Mouse (Mus musculus) heart, embryonic 15.5 days (tissue): ENCODE measurements at regions not wholly inside any gene's neighbourhood (a gene's known extent, or its start where the extent isn't known, plus 50 kb on each side); places are given as distances from the start of the nearest gene placed in this dataset.

Experiments used
- ATAC-seq: fragments of 200-750 bp; cut with Nextera tagmentation; replicated peaks from 2 replicates; pipeline ENCODE4 v1.8.0; 2017; ENCODE audit warnings: low read depth, moderate TSS enrichment; ENCODE audit not compliant: insufficient number of reproducible peaks, insufficient read depth, low FRiP score
- H3K27ac ChIP-seq: fragments of 300-500 bp; sonication (generic); 2 replicates; pipeline ENCODE4 v1.5.1; 2015; ENCODE audit warnings: mild to moderate bottlenecking, inconsistent platforms
- H3K27me3 ChIP-seq: fragments of 300-500 bp; sonication (generic); 2 replicates; pipeline ENCODE4 v1.6.1; 2015; ENCODE audit warnings: inconsistent platforms
- H3K36me3 ChIP-seq: fragments of 300-500 bp; sonication (generic); 2 replicates; pipeline ENCODE4 v1.6.1; 2015; ENCODE audit warnings: mild to moderate bottlenecking, inconsistent platforms
- H3K4me1 ChIP-seq: fragments of 300-500 bp; sonication (generic); replicated peaks from 2 replicates; pipeline ENCODE4 v1.6.1; 2015; ENCODE audit warnings: inconsistent platforms
- H3K4me2 ChIP-seq: fragments of 300-500 bp; sonication (generic); 2 replicates; pipeline ENCODE4 v1.6.1; 2015; ENCODE audit warnings: inconsistent platforms, mild to moderate bottlenecking, moderate library complexity
- H3K4me3 ChIP-seq: fragments of 300-500 bp; sonication (generic); 2 replicates; pipeline ENCODE4 v1.5.1; 2015; ENCODE audit warnings: mild to moderate bottlenecking, inconsistent platforms
- H3K9ac ChIP-seq: fragments of 300-500 bp; sonication (generic); 2 replicates; pipeline ENCODE4 v1.6.1; 2015; ENCODE audit warnings: mild to moderate bottlenecking, inconsistent platforms
- H3K9me3 ChIP-seq: fragments of 300-500 bp; sonication (generic); replicated peaks from 2 replicates; pipeline ENCODE4 v1.6.1; 2016; ENCODE audit warnings: inconsistent platforms
- WGBS: fragments of 180-500 bp; shearing (Covaris S2); methylation state at CpG from one replicate; pipeline ENCODE4 v1.1.7; 2015; ENCODE audit warnings: mixed read lengths; 5-methylcytosine and 5-hydroxymethylcytosine counted together

DNA sequence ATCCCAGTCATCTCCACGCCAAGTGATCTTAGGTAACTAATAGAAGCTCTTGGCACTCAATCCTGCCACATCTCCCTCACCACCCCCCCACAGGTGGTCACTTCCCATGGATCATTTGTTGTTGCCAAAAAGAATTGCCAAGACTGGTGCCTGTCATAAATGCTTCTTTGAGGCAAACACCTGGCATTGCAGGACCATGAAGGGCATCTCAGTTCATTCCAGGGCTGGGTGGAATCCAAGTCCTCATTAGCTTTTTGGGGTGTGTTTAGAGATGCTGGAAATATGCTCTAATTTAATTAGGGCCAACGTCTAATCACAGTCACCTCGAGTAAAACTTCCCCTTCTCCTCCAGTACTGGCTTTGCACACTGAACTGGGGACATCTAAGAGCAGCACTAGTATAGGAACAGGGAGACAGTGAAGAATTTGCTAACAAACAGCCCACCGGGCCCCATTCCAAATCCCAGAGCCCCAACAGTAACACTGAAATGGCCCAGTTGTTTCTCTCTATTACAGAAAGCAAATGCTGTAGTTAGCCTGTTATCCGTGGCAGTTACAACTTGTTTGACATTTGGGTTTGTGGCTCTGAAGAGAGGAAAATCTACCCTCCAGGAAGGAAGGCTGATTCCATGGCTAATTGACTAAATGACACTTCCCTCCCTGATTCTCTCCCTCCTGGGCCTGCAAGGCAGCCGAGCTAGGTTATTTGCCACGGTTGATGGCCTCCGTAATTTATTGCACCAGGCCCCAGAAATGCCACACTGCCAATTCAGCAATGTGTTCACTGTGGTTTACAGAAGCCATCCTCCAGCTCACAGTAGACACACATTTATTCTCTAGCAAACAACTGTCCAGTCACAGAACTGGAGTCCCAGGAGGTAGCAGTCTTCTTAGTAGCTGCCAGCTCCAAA lies 164.2 kb upstream of the Bdnf start:
- Histone ChIP-seq H3K9me3 (no peaks in the 10 kb centered on the region), H3K27ac (no peak overlapping the region), H3K4me2 (no peak overlapping the region), H3K4me1 (no peaks in the 10 kb centered on the region), H3K27me3 (no peaks in the 10 kb centered on the region), H3K36me3 (no peaks in the 10 kb centered on the region), H3K4me3 (no peak overlapping the region), H3K9ac (no peak overlapping the region)
- no peak for ATAC-seq
- WGBS: 64% methylated on average over 8 of the region's 8 CpGs

DNA sequence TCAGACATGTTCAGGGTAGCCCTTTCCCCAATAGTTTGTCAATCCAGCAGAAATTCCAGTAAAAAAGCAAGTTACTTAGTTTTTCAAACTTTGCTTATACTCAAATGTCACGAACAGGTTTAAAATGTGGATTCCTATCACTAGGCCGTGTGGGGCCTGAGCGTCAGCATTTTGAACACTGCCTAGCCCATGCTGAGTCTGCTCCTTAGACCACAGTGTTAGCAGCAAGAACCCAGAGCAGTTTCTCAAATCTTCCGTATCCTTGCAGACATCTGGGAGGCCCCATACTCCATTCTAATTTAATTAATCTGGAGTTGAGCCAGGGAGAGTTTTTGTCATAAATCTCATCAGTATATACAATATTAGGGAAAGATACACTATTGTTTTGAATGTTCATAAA lies 163.4 kb upstream of the Bdnf start:
- Histone ChIP-seq H3K9ac (no peak overlapping the region), H3K27ac (no peak overlapping the region), H3K4me3 (no peak overlapping the region), H3K27me3 (no peaks in the 10 kb centered on the region), H3K9me3 (no peaks in the 10 kb centered on the region), H3K4me1 (no peaks in the 10 kb centered on the region), H3K36me3 (no peaks in the 10 kb centered on the region), H3K4me2 (no peak overlapping the region)
- 87% methylated on average over 4 of the region's 4 CpGs for WGBS
- ATAC-seq: no peak

DNA sequence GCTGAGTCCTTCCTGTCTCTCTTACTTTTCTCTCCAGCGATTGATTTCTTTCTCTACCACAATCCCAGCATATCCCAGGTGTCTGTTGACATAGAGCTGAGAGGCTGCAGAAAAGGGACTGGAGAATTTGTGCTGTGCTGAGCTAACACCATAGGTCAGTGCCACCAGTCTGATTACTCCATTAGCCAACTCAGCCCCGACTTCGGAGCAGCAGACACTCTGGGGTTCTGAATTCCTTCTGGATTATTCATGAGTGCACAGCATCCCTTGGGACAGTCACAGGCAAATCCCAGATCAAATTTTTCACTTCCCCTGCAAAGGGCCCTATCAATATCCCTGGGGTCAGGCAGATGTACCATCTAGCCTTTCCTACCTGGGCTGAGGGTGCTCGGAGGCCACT lies 155.2 kb upstream of the Bdnf start:
- ATAC-seq: no peak
- H3K4me1 ChIP-seq: no peaks in the 10 kb centered on the region
- H3K4me3 ChIP-seq: no peak overlapping the region
- H3K9me3 ChIP-seq: no peaks in the 10 kb centered on the region
- H3K27ac ChIP-seq: no peak overlapping the region
- H3K9ac ChIP-seq: no peak overlapping the region
- H3K27me3 ChIP-seq: no peaks in the 10 kb centered on the region
- no peaks in the 10 kb centered on the region for H3K36me3 ChIP-seq
- WGBS: 76% methylated on average over 4 of the region's 4 CpGs
- no peak overlapping the region for H3K4me2 ChIP-seq

DNA sequence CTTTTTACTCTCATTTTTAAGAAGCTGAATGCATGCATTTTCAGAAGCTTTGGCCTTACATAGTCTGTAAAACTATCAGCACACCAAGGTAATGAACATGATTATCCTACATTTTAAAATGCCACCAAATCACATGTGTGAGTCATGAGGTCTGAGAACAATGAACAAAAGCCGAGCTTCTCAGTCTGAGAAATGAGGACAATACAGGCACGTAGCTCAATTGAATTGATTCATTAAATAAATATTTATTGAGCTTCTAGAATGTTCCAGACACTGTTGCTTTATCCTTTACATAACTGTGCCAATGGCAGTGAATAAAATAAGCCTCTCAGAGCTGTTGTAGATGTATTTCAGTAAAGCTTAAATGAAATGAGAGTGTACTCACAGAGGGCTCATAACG lies 154.0 kb upstream of the Bdnf start:
- Histone ChIP-seq H3K4me3 (no peak overlapping the region), H3K27ac (no peak overlapping the region), H3K4me1 (no peaks in the 10 kb centered on the region), H3K9ac (no peak overlapping the region), H3K27me3 (no peaks in the 10 kb centered on the region), H3K36me3 (no peaks in the 10 kb centered on the region), H3K4me2 (no peak overlapping the region), H3K9me3 (no peaks in the 10 kb centered on the region)
- no peak for ATAC-seq
- WGBS: 73% methylated on average over 3 of the region's 3 CpGs

DNA sequence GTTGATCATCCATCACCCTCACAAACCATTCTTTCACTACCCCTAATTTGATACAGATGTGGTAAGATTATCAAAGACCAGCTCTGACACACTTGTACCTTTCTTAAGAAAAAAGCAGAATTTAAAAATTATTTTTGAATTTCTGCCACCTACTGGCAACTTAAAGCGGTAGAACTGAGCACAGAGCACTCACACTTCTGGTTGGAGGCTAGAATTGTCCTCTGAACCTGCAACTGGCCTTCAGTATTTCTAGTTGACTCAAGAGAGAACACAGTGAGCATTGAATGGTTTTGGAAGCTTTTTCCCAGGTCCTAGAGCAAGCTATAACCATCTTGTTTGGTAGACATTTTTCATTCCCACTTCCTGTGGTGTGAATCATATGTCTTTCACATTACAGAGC lies 135.0 kb upstream of the Bdnf start:
- Histone ChIP-seq H3K36me3 (no peaks in the 10 kb centered on the region), H3K9me3 (no peaks in the 10 kb centered on the region), H3K4me1 (no peaks in the 10 kb centered on the region), H3K4me3 (no peak overlapping the region), H3K27me3 (no peaks in the 10 kb centered on the region), H3K9ac (no peak overlapping the region), H3K27ac (no peak overlapping the region), H3K4me2 (no peak overlapping the region)
- WGBS: 49% methylated on average over 1 of the region's 1 CpGs
- ATAC-seq: no peak

DNA sequence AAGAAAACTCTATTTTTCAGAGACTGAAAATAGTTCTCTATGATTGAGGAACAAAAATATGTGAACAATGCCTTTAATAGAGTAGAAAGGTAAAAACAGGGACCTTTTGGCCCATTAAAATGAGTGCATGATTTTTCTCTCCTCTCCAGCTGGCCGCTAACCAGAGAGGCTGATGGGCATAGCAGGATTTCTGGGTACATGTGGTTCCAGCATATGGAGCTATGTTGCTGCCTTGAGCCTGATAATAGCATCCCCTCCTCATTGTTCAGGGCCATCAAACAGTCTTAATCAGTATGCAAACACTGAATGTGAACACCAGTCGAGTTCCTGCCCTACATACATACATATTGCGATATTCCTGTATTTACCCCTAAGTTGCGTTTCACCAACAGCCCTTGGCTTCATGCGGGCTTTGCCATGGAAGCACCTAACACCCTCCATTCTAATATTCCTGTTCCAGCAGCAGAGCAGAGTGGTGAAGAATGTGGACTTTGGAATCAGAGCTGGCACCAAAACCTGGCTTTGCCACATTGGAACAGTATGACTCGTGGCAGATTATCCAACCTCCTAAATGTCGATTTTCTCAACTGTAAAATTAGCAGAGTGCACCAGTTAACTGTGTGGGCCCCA lies 127.9 kb upstream of the Bdnf start:
- no peak overlapping the region for H3K4me2 ChIP-seq
- 77% methylated on average over 7 of the region's 7 CpGs for WGBS
- no peak overlapping the region for H3K27ac ChIP-seq
- no peaks in the 10 kb centered on the region for H3K4me1 ChIP-seq
- no peak for ATAC-seq
- no peak overlapping the region for H3K9ac ChIP-seq
- no peaks in the 10 kb centered on the region for H3K27me3 ChIP-seq
- no peaks in the 10 kb centered on the region for H3K9me3 ChIP-seq
- H3K4me3 ChIP-seq: no peak overlapping the region
- no peaks in the 10 kb centered on the region for H3K36me3 ChIP-seq

DNA sequence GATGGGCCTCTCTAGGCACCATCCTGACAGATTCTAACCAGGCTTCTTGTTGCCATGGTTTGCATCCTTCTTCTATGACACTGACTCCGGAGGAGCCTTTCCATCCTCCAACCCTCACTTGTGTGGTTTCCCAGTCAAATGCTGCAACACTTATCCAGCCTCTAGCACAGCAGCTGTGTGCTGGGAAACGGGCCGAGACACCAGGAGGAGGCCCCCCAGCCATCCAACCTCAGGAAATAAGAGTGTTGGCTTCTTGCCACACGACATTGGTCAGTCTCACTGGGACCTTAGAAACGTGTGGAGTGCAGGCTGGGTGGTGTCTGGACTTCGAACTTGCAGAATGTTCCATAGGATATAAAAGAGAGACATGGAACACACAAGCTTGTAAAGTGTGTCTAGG lies 119.9 kb upstream of the Bdnf start:
- no peak overlapping the region for H3K9ac ChIP-seq
- no peaks in the 10 kb centered on the region for H3K4me1 ChIP-seq
- no peak overlapping the region for H3K4me2 ChIP-seq
- no peak overlapping the region for H3K27ac ChIP-seq
- no peak overlapping the region for H3K4me3 ChIP-seq
- no peaks in the 10 kb centered on the region for H3K9me3 ChIP-seq
- no peak for ATAC-seq
- H3K27me3 ChIP-seq: no peaks in the 10 kb centered on the region
- H3K36me3 ChIP-seq: no peaks in the 10 kb centered on the region
- WGBS: 64% methylated on average over 6 of the region's 6 CpGs

DNA sequence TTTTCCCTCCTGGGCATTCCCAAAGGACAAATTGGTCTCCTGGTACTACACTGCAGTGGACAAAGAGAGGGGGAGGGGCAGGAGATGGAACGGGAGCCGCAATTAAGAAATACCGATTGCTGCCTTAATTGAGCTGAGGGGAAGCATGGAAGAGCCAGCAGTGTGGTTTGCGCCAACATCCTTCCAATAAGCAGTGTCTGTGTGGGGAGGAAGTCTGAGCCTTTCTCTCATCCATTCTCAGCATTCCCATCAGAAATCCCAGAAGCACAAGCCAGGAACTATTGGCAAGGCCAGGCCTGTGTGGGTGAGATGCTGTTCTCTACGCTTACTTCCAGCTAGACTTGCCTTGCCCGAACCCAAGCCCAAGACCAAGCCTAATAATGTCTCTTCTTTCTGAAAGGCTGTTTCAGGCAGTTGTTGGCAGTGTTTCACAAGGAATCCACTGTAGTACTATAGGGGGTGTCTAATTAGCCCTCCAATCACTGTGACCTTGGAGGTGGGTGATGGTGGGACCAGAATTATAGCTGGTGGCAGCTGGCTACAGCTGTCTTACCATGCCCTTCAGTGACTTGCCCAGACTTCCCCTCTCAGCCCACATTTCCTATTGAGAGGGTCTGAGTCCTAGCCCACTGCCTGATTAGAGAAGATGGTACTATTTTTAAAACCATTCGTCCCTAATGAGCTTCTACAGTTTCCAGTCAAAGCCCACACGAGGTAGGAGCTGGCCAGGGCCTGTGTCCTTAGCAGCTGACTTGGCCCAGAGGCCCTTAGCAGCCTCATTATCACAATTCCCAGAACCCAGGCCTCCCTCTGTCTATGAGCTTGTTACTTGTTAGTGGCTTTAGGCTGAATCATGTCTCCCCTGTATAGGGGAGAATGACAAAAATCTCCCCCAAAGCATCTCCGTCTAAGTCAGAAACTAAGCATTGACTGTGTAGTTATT lies 115.1 kb upstream of the Bdnf start:
- H3K36me3 ChIP-seq: no peaks in the 10 kb centered on the region
- no peaks in the 10 kb centered on the region for H3K27me3 ChIP-seq
- no peak overlapping the region for H3K27ac ChIP-seq
- no peak overlapping the region for H3K4me3 ChIP-seq
- no peaks in the 10 kb centered on the region for H3K4me1 ChIP-seq
- no peak overlapping the region for H3K4me2 ChIP-seq
- no peak overlapping the region for H3K9ac ChIP-seq
- H3K9me3 ChIP-seq: no peaks in the 10 kb centered on the region
- no peak for ATAC-seq
- 69% methylated on average over 9 of the region's 9 CpGs for WGBS

DNA sequence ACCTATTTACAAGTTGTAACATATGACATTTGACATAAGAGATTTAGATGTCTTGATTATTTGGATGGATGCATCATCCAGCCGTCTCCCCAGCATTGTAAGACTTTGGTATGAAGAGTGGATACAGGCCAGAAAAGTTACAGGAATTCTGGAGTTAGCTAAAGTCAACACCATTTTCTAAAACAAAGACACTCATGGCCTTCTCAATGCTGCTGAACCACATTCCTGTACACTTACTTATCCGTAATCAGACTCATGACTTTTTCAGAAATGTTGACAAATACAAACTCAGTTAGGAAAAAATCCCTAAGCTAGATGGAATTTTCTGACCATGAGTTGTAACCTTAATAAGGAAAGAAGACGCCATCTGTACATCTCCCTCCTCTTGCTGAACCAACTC lies 111.5 kb upstream of the Bdnf start:
- no peak for ATAC-seq
- Histone ChIP-seq H3K36me3 (no peaks in the 10 kb centered on the region), H3K4me1 (no peaks in the 10 kb centered on the region), H3K27ac (no peak overlapping the region), H3K27me3 (no peaks in the 10 kb centered on the region), H3K4me3 (no peak overlapping the region), H3K4me2 (no peak overlapping the region), H3K9me3 (no peaks in the 10 kb centered on the region), H3K9ac (no peak overlapping the region)
- 65% methylated on average over 3 of the region's 3 CpGs for WGBS

DNA sequence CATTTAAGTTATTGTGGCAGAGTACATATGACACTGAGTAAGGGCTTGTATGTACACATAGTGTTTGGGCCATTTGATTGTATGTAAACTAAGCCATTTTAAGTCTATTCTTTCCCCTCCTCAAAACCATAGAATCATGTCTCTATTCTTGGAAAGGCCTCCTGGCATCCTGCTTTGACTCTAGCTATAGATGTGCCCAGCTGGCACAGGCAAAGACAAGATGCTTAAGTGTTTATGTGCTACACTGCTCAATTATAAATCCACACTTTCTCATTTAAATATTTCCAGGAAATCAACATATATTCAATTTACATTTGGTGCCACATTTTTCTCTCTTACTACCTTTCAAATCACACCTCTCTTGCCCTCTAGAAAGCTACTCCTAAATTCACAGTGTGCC lies 97.6 kb upstream of the Bdnf start:
- Histone ChIP-seq H3K9me3 (no peaks in the 10 kb centered on the region), H3K27me3 (no peaks in the 10 kb centered on the region), H3K9ac (no peak overlapping the region), H3K36me3 (no peaks in the 10 kb centered on the region), H3K27ac (no peak overlapping the region), H3K4me3 (no peak overlapping the region), H3K4me2 (no peak overlapping the region), H3K4me1 (no peaks in the 10 kb centered on the region; the same call in 1 of the 2 replicates)
- ATAC-seq: no peak

DNA sequence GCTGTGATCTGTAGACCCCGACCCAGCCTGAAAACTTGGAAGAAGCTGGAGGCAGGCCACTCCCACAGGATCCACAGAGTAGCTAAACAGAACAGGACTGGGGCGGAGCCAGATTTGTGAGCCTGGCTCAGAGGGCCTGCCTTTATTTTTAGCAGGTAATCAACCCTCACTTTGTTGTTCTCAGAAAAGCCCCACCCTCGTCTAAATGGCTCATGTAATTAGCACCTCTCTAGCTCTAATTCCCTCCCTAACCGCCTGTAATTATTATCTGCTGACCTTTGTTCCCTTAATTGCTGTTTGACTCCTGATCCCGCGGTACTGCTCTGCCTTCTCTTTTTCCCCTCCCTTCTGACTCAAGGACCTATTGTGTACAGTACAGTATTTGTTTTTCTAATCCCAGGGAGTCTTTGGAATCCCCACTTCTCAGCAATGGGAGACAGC lies 95.6 kb upstream of the Bdnf start:
- no peaks in the 10 kb centered on the region for H3K27me3 ChIP-seq
- H3K9me3 ChIP-seq: no peaks in the 10 kb centered on the region
- ATAC-seq: no peak
- H3K27ac ChIP-seq: no peak overlapping the region
- peak overlapping the region; percentile 18; the same call in 1 of the 2 replicates for H3K4me3 ChIP-seq
- no peaks in the 10 kb centered on the region; the same call in 1 of the 2 replicates for H3K4me1 ChIP-seq
- H3K36me3 ChIP-seq: no peaks in the 10 kb centered on the region
- H3K4me2 ChIP-seq: peak overlapping the region; percentile 43
- 7% methylated on average over 6 of the region's 6 CpGs for WGBS
- H3K9ac ChIP-seq: no peak overlapping the region
